Mouse (Mus musculus): ENCODE results near the gene Rims3.

Rims3 gene

GRCm38 (mm10) chr4:120849451-120849850 is 5.2 kb upstream of the Rims3 start:
- CTCF ChIA-PET = no interaction called here

DNA sequence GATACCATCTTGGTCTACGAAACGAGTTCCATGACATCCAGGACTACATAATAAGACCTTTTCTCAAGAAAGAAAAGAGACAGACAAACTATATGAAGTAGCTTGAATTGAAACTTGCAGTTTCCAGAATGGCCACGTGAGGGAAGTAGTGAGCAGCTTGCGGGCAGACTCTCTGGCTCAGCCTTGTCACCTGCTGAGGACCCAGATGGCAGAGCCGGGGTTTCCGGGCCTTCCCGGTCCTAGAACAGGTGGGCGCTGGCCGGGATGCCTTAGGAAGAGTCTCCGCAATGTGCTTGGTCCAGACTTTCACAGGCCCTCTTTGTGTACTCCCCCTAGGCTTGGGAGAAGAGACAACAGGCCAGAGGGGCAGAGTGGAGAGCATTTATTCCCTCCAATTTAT is 3.7 kb upstream of the Rims3 start:
- CTCF ChIA-PET = interaction anchor here (0.6 to 0.7 kb wide), 4 partner anchors 37 to 1245 kb away, joined by 6 to 10 read pairs (median 7); no protein-coding TSS in a partner anchor

- CTCF ChIA-PET = no interaction called here
Observed at GRCm38 (mm10) chr4:120855360-120856060, 894 bp downstream of the Rims3 start.

- CTCF ChIA-PET = no interaction called here
Observed at GRCm38 (mm10) chr4:120856376-120856775, 1.8 kb downstream of the Rims3 start.

GRCm38 (mm10) chr4:120859865-120860264 is 5.2 kb downstream of the Rims3 start:
- CTCF ChIA-PET = no interaction called here

DNA sequence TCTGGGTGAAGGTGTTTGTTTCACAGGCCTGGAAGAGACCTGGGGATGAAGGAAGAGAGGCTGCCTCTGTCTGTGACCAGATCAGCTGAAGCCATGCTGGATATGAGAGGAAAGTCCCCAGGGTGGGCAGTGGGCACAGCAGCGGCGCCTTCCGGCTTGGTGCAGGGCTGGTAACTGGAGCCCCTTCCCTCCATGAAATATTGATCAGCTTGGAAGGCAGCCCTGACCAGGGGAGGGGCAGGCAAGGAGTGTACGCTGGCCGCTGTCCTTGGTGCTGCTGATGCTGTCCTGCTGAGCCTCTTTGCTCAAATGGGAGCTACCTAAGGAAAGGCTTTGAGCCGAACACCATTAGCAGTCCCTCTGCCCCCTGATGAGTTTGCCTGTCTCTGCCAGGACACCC is 11.6 kb downstream of the Rims3 start:
- CTCF ChIA-PET = no interaction called here

DNA sequence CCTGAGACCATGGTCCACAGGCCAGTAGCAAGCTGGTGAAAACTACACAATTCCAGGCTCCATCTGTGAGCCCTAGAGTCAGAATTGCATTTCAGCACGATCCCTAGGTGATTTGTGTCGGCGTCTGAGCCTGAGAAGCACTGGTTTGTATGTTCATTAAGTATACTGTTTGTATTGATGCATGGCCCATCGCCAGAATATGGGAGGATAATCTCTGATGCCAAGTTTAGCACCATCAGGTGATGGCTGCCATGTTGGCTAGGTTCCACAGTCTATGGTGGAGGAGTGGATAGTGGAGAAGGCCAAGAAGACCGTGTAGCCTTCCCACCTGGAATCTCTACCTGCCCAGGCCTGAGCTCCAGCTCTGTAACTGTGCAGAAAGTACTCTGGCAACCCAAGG is 13.6 kb downstream of the Rims3 start:
- CTCF ChIA-PET = no interaction called here

- CTCF ChIA-PET = no interaction called here
Observed at GRCm38 (mm10) chr4:120868988-120869387, 14.4 kb downstream of the Rims3 start.

GRCm38 (mm10) chr4:120870262-120870748 is 15.7 kb downstream of the Rims3 start:
- CTCF ChIA-PET = no interaction called here

DNA sequence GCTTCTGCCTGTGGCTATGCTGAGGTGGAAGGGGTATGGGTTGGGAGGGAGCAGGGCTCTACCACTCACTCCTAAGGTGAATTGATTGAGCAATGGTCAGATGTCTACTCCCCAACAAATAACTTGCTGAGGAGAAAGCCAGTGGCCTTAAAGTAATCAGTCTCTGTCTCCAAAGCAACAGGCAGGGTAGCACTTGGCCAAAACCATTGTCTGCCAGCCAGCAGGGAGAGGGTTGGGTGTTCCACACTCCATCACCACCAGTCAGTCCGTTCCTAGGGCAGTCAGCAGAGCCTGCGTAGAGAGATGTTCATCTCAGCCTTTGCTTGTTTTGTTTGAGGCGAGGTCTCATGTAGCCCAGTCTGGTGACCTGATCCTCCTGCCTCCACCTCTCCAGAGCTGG is 21.3 kb downstream of the Rims3 start:
- CTCF ChIA-PET = no interaction called here

DNA sequence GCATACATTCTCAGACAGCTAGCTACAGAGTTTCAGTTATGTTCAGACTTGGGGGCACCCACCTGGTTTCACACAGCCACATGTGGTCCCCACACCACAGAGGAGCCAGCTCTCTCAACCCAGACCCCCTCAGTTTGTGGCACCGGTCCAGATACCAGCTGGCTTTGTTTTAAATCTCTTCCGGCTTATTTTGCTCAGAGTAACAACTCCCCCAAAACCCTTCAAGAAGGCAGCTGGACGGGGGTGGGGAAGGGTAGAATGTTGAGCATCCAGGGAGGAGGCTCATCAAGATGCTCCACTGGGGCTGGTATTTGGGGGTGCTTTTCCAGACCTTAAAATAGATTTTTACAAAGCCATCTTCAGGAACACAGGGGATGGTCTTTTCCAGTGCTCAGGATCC is 24.1 kb downstream of the Rims3 start:
- CTCF ChIA-PET = no interaction called here

GRCm38 (mm10) chr4:120879386-120879785 is 24.8 kb downstream of the Rims3 start:
- CTCF ChIA-PET = no interaction called here

DNA sequence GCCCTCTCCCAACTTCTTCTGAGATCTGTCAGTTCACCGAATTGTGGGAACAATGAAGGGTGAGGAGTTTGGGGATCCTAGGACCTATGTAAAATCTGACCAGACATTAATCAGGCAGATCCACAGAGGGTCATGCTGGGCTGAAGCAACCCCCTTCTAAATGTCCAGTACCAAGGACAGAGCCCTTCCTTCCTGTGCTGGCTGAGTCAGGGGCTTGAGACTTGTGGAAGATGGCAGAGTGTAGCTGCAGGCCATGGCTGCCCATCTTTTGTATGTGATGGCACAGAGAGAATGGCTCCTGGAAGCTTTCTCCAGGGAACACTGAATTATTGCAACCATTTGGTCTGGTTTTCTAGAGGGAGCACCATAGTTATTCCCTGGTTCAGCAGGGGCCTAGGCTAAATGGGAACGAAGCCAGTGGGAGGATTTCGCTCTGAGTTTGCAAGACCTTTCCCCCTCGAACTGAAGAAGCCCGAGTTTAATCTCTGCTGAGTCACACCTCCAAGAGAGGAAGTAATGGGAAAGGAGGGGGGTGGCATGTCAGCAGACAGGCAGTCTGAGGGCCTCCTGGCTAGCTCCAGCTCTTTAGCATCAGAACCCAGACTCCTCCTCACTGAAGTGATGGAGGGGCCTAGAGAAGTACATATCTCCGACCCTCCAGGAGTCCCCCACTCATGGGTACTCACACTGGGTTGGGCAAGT is 26.3 kb downstream of the Rims3 start:
- CTCF ChIA-PET = no interaction called here

DNA sequence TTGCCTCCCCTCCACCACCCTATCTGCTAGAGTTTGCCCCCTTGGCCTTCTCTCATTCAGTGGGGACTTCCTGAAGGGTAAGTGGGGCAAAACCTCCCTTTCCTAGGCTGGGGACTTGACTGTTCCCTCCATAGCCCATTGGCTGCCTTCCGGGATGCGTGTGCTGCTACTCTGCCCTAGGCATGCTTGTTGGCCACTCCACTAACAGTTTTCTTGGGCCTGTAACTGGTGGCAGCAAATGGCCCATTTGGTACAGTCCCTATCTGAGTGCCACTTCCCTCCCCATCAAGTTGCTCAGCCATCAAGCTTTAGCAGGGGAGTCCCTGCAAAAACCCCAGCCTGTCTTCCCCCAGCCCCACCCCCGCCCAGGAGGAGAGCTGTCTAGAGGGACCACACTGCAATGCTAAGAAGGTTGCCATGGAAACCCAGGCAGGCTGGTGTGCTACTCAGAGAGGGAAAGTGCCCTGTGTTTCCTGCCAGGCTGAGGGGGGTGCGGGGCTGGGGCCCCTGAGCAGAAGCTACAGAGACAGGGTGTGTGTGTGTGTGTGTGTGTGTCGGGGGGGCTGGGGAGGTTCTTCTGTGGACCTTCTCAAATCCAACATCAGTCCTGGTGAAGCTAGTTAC is 27.5 kb downstream of the Rims3 start:
- CTCF ChIA-PET = interaction anchor here (0.7 kb wide), 1 partner anchor 68 kb away, joined by 3 read pairs; no protein-coding TSS in a partner anchor

GRCm38 (mm10) chr4:120885208-120886120 is 30.8 kb downstream of the Rims3 start:
- CTCF ChIA-PET = no interaction called here

GRCm38 (mm10) chr4:120886131-120886530 is 31.5 kb downstream of the Rims3 start:
- CTCF ChIA-PET = no interaction called here

DNA sequence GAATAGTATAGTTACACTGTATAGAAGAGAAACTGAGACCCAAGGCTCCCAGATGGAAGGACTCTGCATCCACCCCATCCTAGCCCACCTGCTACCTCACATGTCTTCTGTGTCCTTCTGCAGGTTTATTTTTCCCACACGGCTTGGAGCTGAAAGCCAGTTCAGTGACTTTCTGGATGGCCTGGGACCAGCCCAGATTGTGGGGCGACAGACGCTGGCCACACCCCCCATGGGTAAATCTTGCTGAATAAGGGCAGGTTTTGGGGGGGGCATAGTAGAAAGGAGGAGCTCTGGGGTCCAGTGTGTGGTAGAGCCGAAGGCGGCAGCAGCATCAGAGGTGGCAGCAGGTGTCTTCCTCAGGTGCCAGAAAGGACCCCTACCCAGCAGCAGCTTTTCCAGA is 32.2 kb downstream of the Rims3 start:
- CTCF ChIA-PET = no interaction called here

GRCm38 (mm10) chr4:120887381-120888112 is 32.9 kb downstream of the Rims3 start:
- CTCF ChIA-PET = interaction anchor here (0.8 kb wide), 1 partner anchor 297 kb away, joined by 4 read pairs; no protein-coding TSS in a partner anchor

- CTCF ChIA-PET = interaction anchor here (0.7 kb wide), 1 partner anchor 1968 kb away, joined by 13 read pairs; no protein-coding TSS in a partner anchor
Observed at GRCm38 (mm10) chr4:120888884-120889283, 34.3 kb downstream of the Rims3 start.

DNA sequence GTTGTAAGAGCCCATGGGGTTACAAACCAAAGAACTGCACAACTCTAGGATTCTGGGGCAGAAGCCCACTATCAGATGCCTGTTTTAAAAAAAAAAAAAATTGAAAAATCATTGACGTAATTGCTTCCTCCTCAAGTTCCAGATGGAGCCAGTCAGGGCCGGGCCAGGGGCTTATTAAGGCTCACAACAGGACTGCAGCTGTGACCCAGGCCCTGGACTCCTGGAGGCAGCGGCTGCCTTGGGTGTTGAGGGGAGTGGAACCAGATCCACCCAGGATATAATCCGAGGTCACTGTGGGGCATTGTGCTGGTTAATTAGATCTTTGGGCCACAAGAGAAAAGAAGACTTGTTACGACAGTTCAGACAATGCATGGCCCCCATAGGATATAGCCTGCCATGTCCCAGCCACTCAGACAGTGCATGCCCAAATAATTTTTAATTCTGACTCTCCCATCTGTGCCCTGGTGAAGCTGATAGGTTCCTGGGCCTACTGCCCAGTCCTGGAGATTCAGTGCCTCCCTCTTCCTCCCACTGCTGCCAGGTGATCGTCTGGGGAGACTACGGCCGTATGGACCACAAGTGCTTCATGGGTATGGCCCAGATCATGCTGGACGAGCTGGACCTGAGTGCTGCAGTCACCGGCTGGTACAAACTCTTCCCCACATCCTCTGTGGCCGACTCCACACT is 36.3 kb downstream of the Rims3 start:
- CTCF ChIA-PET = no interaction called here

All from spleen, embryonic (tissue).